Mouse (Mus musculus): ENCODE measurements around the gene Styk1.

GRCm38 (mm10) chr6:131385469-131385868 is 32.1 kb upstream of the Styk1 start:
- TF ChIP-seq GATA1 (IDR thresholded peaks at IDR 0.05; ENCODE audit: borderline replicate concordance, low read length), result no peak
- no peak for TF ChIP-seq FLI1 (IDR thresholded peaks at IDR 0.05; ENCODE audit: low read length)
